Mouse (Mus musculus) CD4-positive, CD25-positive, alpha-beta regulatory T cell, adult 2 months (primary cell): ENCODE measurements at regions not wholly inside any gene's neighbourhood (a gene's known extent, or its start where the extent isn't known, plus 50 kb on each side); places are given as distances from the start of the nearest gene placed in this dataset.

Experiments used
- DNase-seq: peaks from one replicate; pipeline ENCODE4 v3.0.0-alpha.2; 2012; ENCODE audit warnings: low read depth, low spot score

GRCm38 (mm10) chr2:169351547-169351946 is 236.0 kb downstream of the Gm11011 start:
- no peak for DNase-seq

DNA sequence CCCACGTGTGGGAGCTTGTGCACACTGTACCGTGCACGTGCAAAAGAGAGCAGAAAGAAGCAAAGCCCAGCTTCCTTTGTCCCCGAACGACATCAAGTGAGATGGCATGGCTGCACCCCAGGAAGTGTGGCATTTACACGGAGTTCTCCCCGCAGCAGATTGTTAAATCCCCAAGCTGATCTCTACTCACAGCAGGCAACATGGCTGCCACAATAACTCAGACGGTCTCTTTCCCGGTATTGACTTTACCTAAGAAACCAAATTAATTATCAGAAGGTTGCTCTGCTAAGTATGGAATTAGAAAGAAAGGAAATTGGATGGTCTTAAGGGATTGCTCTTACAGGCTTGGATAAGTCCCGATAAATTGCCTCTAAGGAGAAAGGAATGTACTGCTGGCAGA is 241.4 kb downstream of the Gm11011 start:
- no peak for DNase-seq

- no peak for DNase-seq
Measured at GRCm38 (mm10) chr2:169319521-169319920, 268.0 kb downstream of the Gm11011 start.

GRCm38 (mm10) chr2:169314396-169314930 is 273.1 kb downstream of the Gm11011 start:
- DNase-seq, result no peak

- no peak for DNase-seq
Measured at GRCm38 (mm10) chr2:169311821-169312220, 275.7 kb downstream of the Gm11011 start.

DNA sequence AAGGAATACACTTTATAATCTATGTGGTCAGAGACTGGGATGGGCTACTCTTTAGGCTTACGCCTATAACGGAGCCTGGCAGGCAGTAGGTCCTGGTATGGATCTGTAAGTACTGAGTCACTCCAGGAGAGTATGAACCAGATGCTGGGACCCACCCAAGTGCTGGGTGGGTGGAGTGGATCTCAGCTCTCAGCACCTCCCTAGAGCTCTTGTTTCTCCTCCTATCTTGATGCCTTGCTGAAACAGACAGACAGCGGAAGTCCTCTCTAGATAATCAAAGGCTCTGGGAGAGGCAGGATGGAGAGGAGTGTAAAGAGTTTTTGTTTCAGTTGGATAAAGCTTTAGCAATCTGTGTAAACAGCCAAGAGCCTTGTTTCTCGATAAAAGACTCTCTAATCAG is 276.2 kb downstream of the Gm11011 start:
- no peak for DNase-seq

DNA sequence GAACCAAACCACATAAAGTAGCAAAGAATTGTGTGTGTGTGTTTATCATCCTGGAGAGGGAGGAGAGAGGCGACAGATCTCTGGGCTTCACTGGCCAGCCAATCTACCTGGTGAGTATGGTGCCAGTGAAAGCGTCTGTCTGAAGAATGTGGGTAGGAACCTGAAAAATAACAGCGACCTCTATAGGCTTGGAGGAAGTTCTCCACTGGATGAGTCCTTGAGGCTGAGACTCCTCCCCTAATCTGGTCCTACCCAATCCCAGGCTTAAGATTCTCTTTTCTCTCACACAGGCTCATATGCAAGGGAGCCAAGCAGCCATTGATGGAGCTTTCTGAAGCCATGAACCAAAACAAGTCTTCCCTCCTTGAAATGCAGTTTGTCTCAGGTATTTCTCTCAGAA is 283.2 kb downstream of the Gm11011 start:
- DNase-seq, result no peak

GRCm38 (mm10) chr2:169300966-169301365 is 286.6 kb downstream of the Gm11011 start:
- DNase-seq, result no peak

- no peak for DNase-seq
Measured at GRCm38 (mm10) chr2:169300411-169300810, 287.1 kb downstream of the Gm11011 start.

GRCm38 (mm10) chr2:169297841-169298627 is 289.5 kb downstream of the Gm11011 start:
- DNase-seq, result no peak

DNA sequence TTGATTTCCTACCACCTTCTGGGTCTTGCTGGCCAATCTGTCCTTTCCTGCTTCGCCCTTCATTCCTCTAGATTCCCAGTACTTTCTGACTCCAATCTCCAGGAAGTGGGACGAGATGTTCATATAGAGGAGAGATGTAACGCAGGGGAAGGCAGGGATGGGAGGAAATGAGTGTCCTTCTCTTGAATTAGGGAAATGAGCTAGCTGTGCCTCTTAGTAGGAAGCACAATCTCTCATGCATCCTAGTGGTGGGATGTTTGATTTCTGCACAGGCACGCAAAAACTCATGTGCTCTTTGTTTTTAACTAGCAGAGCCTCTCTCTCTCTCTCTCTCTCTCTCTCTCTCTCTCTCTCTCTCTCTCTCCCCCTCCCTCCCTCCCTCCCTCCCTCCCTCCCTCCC is 290.3 kb downstream of the Gm11011 start:
- no peak for DNase-seq

DNA sequence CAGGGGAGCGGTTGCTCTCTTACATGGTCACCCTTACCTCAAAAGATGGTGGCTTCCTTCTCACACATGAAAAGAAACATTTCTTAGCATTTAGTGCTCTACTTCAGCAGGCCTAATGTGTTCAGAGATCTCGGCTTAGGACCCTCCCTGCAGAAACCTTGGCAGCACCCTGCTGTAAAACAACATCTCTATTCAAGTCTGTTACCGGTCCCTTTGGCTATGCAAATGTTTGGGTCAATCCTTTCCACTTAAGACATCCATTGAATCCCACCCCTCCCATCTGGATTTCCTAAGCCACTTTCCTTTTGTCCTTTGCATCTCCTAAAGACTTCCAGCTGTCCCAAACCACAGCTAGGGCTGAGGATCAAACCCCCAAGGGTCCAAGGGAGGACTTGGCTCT is 294.2 kb downstream of the Gm11011 start:
- DNase-seq, result no peak

- DNase-seq, result no peak
Measured at GRCm38 (mm10) chr2:169288891-169289605, 298.5 kb downstream of the Gm11011 start.

DNA sequence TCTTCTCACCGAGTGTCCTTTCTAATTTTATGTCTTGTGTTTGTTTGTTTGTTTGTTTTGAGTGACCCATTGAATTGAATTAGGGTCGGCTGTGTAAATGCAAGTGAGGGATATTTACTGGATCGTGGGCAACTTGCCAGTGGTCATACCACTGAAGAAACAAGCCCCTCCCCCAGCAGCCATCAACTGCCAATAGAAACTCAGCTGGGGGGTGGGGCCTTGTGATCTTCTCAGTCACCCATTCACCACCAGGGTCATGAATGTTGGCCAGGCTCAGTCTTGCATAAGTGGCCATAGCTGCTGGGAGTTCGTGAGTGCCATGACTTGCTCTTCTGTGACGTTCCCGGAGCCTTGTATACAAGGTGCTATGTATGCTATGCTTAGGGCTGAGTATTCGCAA is 300.8 kb downstream of the Gm11011 start:
- no peak for DNase-seq

- DNase-seq, result no peak
Measured at GRCm38 (mm10) chr2:169282508-169283117, 304.9 kb downstream of the Gm11011 start.

- no peak for DNase-seq
Measured at GRCm38 (mm10) chr2:169275371-169275770, 312.2 kb downstream of the Gm11011 start.

GRCm38 (mm10) chr2:169274101-169274500 is 313.4 kb downstream of the Gm11011 start:
- DNase-seq, result no peak

DNA sequence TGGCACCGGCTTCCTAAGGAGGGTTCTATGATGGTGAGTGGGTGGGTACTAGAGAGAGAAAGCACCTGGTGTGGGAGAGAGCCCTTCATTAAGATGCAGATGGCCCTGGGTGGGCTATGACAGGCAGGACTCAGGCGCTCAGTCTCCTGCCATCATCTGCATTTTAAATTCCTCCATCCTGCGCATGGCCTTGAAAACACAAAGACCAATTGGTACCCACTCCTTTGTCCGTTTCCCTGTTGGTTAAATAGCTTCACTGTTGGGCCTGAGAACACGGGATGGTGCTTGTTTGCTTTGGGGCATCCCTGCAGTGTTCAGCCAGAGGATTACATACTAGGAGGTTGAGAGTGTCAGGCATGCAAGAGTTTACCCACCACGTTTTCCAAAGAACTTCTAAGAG is 314.9 kb downstream of the Gm11011 start:
- DNase-seq, result no peak

GRCm38 (mm10) chr2:169272018-169272417 is 315.5 kb downstream of the Gm11011 start:
- no peak for DNase-seq

DNA sequence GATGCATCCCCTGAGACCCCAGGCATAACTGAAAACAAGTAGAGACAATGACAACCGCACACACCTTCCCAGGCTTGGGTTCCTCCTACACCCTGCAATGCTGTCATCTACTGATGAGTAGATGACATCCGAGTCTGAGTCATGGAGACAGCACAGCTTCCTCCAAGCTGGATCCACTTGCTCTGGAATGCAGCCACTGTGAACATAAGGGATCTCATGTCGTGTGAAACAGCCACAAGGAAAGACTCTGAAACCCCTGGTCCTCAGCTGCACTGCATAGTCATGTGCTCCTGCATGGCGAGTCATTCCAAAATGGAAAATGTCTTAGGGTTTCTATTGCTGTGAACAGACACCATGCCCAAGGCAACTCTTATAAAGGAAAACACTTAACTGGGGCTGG is 305.2 kb upstream of the Zfp64 start:
- no peak for DNase-seq

- DNase-seq, result no peak
Measured at GRCm38 (mm10) chr2:169244572-169244971, 289.2 kb upstream of the Zfp64 start.

DNA sequence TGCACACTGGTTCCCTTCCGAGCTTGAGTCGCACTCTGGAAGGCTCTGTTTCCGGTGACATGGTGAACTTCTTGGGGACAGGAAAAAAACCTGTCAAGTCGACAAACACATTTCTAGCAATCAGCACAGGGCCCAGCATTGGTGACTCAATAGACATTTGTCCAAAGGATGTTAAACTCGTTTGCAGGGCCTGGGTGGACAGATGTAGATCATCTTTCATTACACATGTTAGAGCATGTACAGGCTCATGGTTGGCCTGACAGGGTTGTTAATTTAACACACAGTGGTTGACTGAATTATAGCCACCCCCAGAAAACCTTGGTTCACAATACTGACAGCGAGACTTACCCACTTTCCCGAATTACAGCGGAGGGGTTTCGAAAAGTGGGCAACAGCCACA is 288.6 kb upstream of the Zfp64 start:
- DNase-seq, result no peak
